Mouse (Mus musculus) heart, adult 2 months (tissue): ENCODE data around the gene Lrrc49.

ENCODE experiments used
- CTCF ChIP-seq: fragments of 200-600 bp; IDR thresholded peaks from 2 replicates; pipeline ENCODE4 v1.8.1; 2022; ENCODE audit warnings: antibody characterized with exemption, mild to moderate bottlenecking, moderate library complexity
- EP300 ChIP-seq: fragments of 200-500 bp; IDR thresholded peaks from 2 replicates; pipeline ENCODE4 v1.6.1; 2011; ENCODE audit warnings: low read depth, low read length, control low read depth; ENCODE audit not compliant: insufficient read depth
- POLR2A ChIP-seq: fragments of 200-500 bp; IDR thresholded peaks from 2 replicates; pipeline ENCODE4 v1.6.1; 2011; ENCODE audit warnings: mild to moderate bottlenecking, low read depth, low read length, control low read depth; ENCODE audit not compliant: insufficient read depth

- no peak for TF ChIP-seq POLR2A
- TF ChIP-seq CTCF: no peak
- TF ChIP-seq EP300: no peak
Observed at GRCm38 (mm10) chr9:60665535-60665934, 22.4 kb downstream of the Lrrc49 start.
